Mouse (Mus musculus) liver, embryonic 13.5 days (tissue): ENCODE data around the gene Cbfa2t3. TPM values are rescaled to one million over a fixed set of nuclear protein-coding genes. Genes with fewer than 3 reads are reported as not detected.

Source experiments
- ATAC-seq: fragments of 200-750 bp; cut with Nextera tagmentation; 2 replicates; pipeline ENCODE4 v1.8.0; 2017; ENCODE audit warnings: low read depth, mild to moderate bottlenecking, moderate number of reproducible peaks, moderate library complexity
- DNase-seq: peaks from one replicate; pipeline ENCODE4 v3.0.0; 2022
- H3K27ac ChIP-seq: fragments of 300-500 bp; sonication (generic); 2 replicates; pipeline ENCODE4 v1.5.1; 2015; ENCODE audit warnings: moderate library complexity, mild to moderate bottlenecking, inconsistent platforms
- H3K27me3 ChIP-seq: fragments of 300-500 bp; sonication (generic); 2 replicates; pipeline ENCODE4 v1.6.1; 2015; ENCODE audit warnings: mild to moderate bottlenecking, inconsistent platforms
- H3K36me3 ChIP-seq: fragments of 300-500 bp; sonication (generic); 2 replicates; pipeline ENCODE4 v1.6.1; 2015; ENCODE audit warnings: mild to moderate bottlenecking, inconsistent platforms
- H3K4me1 ChIP-seq: fragments of 300-500 bp; sonication (generic); replicated peaks from 2 replicates; pipeline ENCODE4 v1.6.1; 2015; ENCODE audit warnings: inconsistent platforms
- H3K4me2 ChIP-seq: fragments of 300-500 bp; sonication (generic); 2 replicates; pipeline ENCODE4 v1.6.1; 2015; ENCODE audit warnings: inconsistent platforms, mild to moderate bottlenecking, moderate library complexity
- H3K4me3 ChIP-seq: fragments of 300-500 bp; sonication (generic); replicated peaks from 2 replicates; pipeline ENCODE4 v1.5.1; 2015; ENCODE audit warnings: mild to moderate bottlenecking, inconsistent platforms
- H3K9ac ChIP-seq: fragments of 300-500 bp; sonication (generic); 2 replicates; pipeline ENCODE4 v1.6.1; 2015; ENCODE audit warnings: mild to moderate bottlenecking, inconsistent platforms
- H3K9me3 ChIP-seq: fragments of 300-500 bp; sonication (generic); replicated peaks from 2 replicates; pipeline ENCODE4 v1.6.1; 2016; ENCODE audit warnings: inconsistent platforms
- WGBS: fragments of 180-500 bp; shearing (Covaris S2); methylation state at CpG from one replicate; pipeline ENCODE4 v1.1.7; 2015; ENCODE audit not compliant: insufficient replicate concordance; 5-methylcytosine and 5-hydroxymethylcytosine counted together
- polyA plus RNA-seq: library from polyadenylated mRNA; unstranded; fragments of >200 nt; fragmentation: Nextera tagmentation; extraction: Ambion mirVana; gene quantifications from 2 replicates; pipeline ENCODE4 v1.2.1, GENCODE M21; 2015

Cbfa2t3 gene
- polyA plus RNA-seq, 1 experiment from 2014 or later = 4.5 TPM

GRCm38 (mm10) chr8:122596031-122596430, 102.9 kb downstream of the Cbfa2t3 start:
- H3K27me3 ChIP-seq = no peaks in the 10 kb centered on the region
- no peak overlapping the region for H3K27ac ChIP-seq
- H3K9me3 ChIP-seq = no peaks in the 10 kb centered on the region
- DNase-seq (no peak), ATAC-seq (no peak)
- H3K4me1 ChIP-seq = peaks cover 21% of the 10 kb centered on the region
- H3K4me2 ChIP-seq = no peak overlapping the region
- H3K36me3 ChIP-seq = no peaks in the 10 kb centered on the region
- H3K9ac ChIP-seq = no peak overlapping the region
- no peak overlapping the region for H3K4me3 ChIP-seq
- 42% methylated on average over 4 of the region's 4 CpGs for WGBS

- 0 out of 2 replicates have a peak overlapping the region, but pooled peaks have one; percentile 4 for H3K4me2 ChIP-seq
- no peak for DNase-seq
- no peak overlapping the region for H3K4me3 ChIP-seq
- WGBS = 75% methylated on average over 19 of the region's 19 CpGs
- ATAC-seq = no peak
- peaks cover 21% of the 10 kb centered on the region for H3K4me1 ChIP-seq
- no peaks in the 10 kb centered on the region for H3K27me3 ChIP-seq
- no peaks in the 10 kb centered on the region for H3K9me3 ChIP-seq
- peak overlapping the region; percentile 50 for H3K27ac ChIP-seq
- no peaks in the 10 kb centered on the region for H3K36me3 ChIP-seq
- no peak overlapping the region for H3K9ac ChIP-seq
Observed at GRCm38 (mm10) chr8:122593783-122594507, 105.0 kb downstream of the Cbfa2t3 start.

- 0 out of 2 replicates have a peak overlapping the region, but pooled peaks have one; percentile 4 for H3K4me2 ChIP-seq
Observed at GRCm38 (mm10) chr8:122593240-122593639, 105.7 kb downstream of the Cbfa2t3 start.

GRCm38 (mm10) chr8:122586749-122587148, 112.2 kb downstream of the Cbfa2t3 start:
- Histone ChIP-seq H3K36me3 (no peaks in the 10 kb centered on the region), H3K4me2 (no peak overlapping the region), H3K4me1 (peaks cover 20% of the 10 kb centered on the region), H3K9me3 (no peaks in the 10 kb centered on the region), H3K9ac (no peak overlapping the region), H3K27me3 (peaks cover 4% of the 10 kb centered on the region; the same call in 1 of the 2 replicates), H3K4me3 (no peak overlapping the region), H3K27ac (no peak overlapping the region)
- DNase-seq (no peak), ATAC-seq (no peak)
- WGBS = 75% methylated on average over 10 of the region's 10 CpGs

More at GRCm38 (mm10) chr8:122593240-122593639, 105.7 kb downstream of the Cbfa2t3 start:
- H3K4me1 ChIP-seq = peaks cover 21% of the 10 kb centered on the region
- peak overlapping the region; percentile 50 for H3K27ac ChIP-seq
- DNase-seq (peak; percentile 21), ATAC-seq (peak; percentile 42; the same call in 1 of the 2 replicates)
- H3K9me3 ChIP-seq = no peaks in the 10 kb centered on the region
- H3K27me3 ChIP-seq = no peaks in the 10 kb centered on the region
- H3K9ac ChIP-seq = no peak overlapping the region
- no peak overlapping the region for H3K4me3 ChIP-seq
- WGBS = 49% methylated on average over 12 of the region's 12 CpGs
- no peaks in the 10 kb centered on the region for H3K36me3 ChIP-seq

- DNase-seq = no peak
- Histone ChIP-seq H3K4me3 (no peak overlapping the region), H3K9ac (no peak overlapping the region), H3K27ac (no peak overlapping the region), H3K4me1 (peaks cover 20% of the 10 kb centered on the region), H3K36me3 (no peaks in the 10 kb centered on the region), H3K27me3 (peaks cover 4% of the 10 kb centered on the region; the same call in 1 of the 2 replicates), H3K4me2 (no peak overlapping the region), H3K9me3 (no peaks in the 10 kb centered on the region)
- WGBS = 76% methylated on average over 7 of the region's 7 CpGs
- no peak for ATAC-seq
Observed at GRCm38 (mm10) chr8:122586171-122586570, 112.7 kb downstream of the Cbfa2t3 start.

GRCm38 (mm10) chr8:122585411-122585891, 113.5 kb downstream of the Cbfa2t3 start:
- Histone ChIP-seq H3K27ac (no peak overlapping the region), H3K4me2 (no peak overlapping the region), H3K4me3 (no peak overlapping the region), H3K9me3 (no peaks in the 10 kb centered on the region), H3K36me3 (no peaks in the 10 kb centered on the region), H3K4me1 (peaks cover 20% of the 10 kb centered on the region), H3K9ac (no peak overlapping the region), H3K27me3 (peaks cover 4% of the 10 kb centered on the region; the same call in 1 of the 2 replicates)
- 49% methylated on average over 14 of the region's 14 CpGs for WGBS
- ATAC-seq = peak; percentile 24
- DNase-seq = no peak

GRCm38 (mm10) chr8:122584981-122585380, 113.9 kb downstream of the Cbfa2t3 start:
- ATAC-seq (no peak), DNase-seq (no peak)
- WGBS = 79% methylated on average over 9 of the region's 9 CpGs
- peaks cover 20% of the 10 kb centered on the region for H3K4me1 ChIP-seq
- peaks cover 4% of the 10 kb centered on the region; the same call in 1 of the 2 replicates for H3K27me3 ChIP-seq
- no peaks in the 10 kb centered on the region for H3K36me3 ChIP-seq
- H3K4me3 ChIP-seq = no peak overlapping the region
- H3K4me2 ChIP-seq = no peak overlapping the region
- H3K27ac ChIP-seq = no peak overlapping the region
- no peaks in the 10 kb centered on the region for H3K9me3 ChIP-seq
- H3K9ac ChIP-seq = no peak overlapping the region

- WGBS = 75% methylated on average over 15 of the region's 15 CpGs
- peaks cover 27% of the 10 kb centered on the region for H3K4me1 ChIP-seq
- no peak for DNase-seq
- no peak for ATAC-seq
- H3K36me3 ChIP-seq = no peaks in the 10 kb centered on the region
- no peak overlapping the region for H3K4me3 ChIP-seq
- no peak overlapping the region for H3K9ac ChIP-seq
- no peak overlapping the region for H3K4me2 ChIP-seq
- H3K27me3 ChIP-seq = peaks cover 4% of the 10 kb centered on the region; the same call in 1 of the 2 replicates
- no peaks in the 10 kb centered on the region for H3K9me3 ChIP-seq
- H3K27ac ChIP-seq = no peak overlapping the region
Observed at GRCm38 (mm10) chr8:122580926-122581325, 118.0 kb downstream of the Cbfa2t3 start.

GRCm38 (mm10) chr8:122579196-122579595, 119.7 kb downstream of the Cbfa2t3 start:
- WGBS = 68% methylated on average over 7 of the region's 7 CpGs
- Histone ChIP-seq H3K4me1 (peaks cover 33% of the 10 kb centered on the region), H3K27me3 (peaks cover 4% of the 10 kb centered on the region; the same call in 1 of the 2 replicates), H3K36me3 (peaks cover 8% of the 10 kb centered on the region), H3K9me3 (no peaks in the 10 kb centered on the region), H3K4me2 (no peak overlapping the region), H3K9ac (no peak overlapping the region), H3K4me3 (no peak overlapping the region), H3K27ac (no peak overlapping the region)
- ATAC-seq (no peak), DNase-seq (no peak)

- Histone ChIP-seq H3K36me3 (peaks cover 29% of the 10 kb centered on the region), H3K9me3 (no peaks in the 10 kb centered on the region), H3K4me2 (peak overlapping the region; percentile 94), H3K9ac (no peak overlapping the region), H3K27ac (peak overlapping the region; percentile 88; the same call in 1 of the 2 replicates), H3K4me1 (peaks cover 54% of the 10 kb centered on the region), H3K4me3 (peak overlapping the region; percentile 74), H3K27me3 (no peaks in the 10 kb centered on the region)
- WGBS = 58% methylated on average over 10 of the region's 10 CpGs
- DNase-seq (no peak), ATAC-seq (no peak)
Observed at GRCm38 (mm10) chr8:122577116-122577515, 121.8 kb downstream of the Cbfa2t3 start.

GRCm38 (mm10) chr8:122576648-122577022, 122.3 kb downstream of the Cbfa2t3 start, which contains the start of gene Aprt:
Aprt (minus strand) TSS chr8:122576909.
- WGBS = under 1% methylated on average over 39 of the region's 39 CpGs
- ATAC-seq (peak; percentile 86), DNase-seq (peak; percentile 96)
- H3K4me3 ChIP-seq = peak within 1 kb of the TSS; percentile 74
- peaks cover 34% of the 10 kb centered on the region for H3K36me3 ChIP-seq
- H3K27ac ChIP-seq = peak within 1 kb of the TSS; percentile 88
- H3K9me3 ChIP-seq = no peaks in the 10 kb centered on the region
- H3K9ac ChIP-seq = peak within 1 kb of the TSS; percentile 85
- H3K4me1 ChIP-seq = peaks cover 59% of the 10 kb centered on the region
- H3K4me2 ChIP-seq = peak within 1 kb of the TSS; percentile 94
- no peaks in the 10 kb centered on the region for H3K27me3 ChIP-seq
